Mouse (Mus musculus): Measurements from ENCODE around the gene Zbtb25. TPM values are rescaled to one million over a fixed set of nuclear protein-coding genes. Genes with fewer than 3 reads are reported as not detected.

The Zbtb25 gene
- total and polyA plus RNA-seq, 2 experiments from 2014 or later: 12.1 to 20.5 TPM

GRCm38 (mm10) chr12:76367096-76367995 lies 2.1 kb downstream of the Zbtb25 start:
- 21% methylated on average over 14 of the region's 14 CpGs for WGBS
- peak; percentile 47 for DNase-seq (ENCODE audit: low spot score)
- peak overlapping the region; percentile 77 for H3K4me2 ChIP-seq (ENCODE audit: low read depth, low read length)
- H3K9ac ChIP-seq (replicated peaks; ENCODE audit: low read length): peak overlapping the region; percentile 89; the same call in 1 of the 2 replicates
- peak overlapping the region; percentile 99; the same call in 1 of the 2 replicates for H3K27ac ChIP-seq
- H3K4me3 ChIP-seq (ENCODE audit: low read length): peak overlapping the region; percentile 86
- no peak for TF ChIP-seq CTCF (IDR thresholded peaks at IDR 0.05; ENCODE audit: low read depth)
- peaks cover 11% of the 10 kb centered on the region for H3K4me1 ChIP-seq (ENCODE audit: insufficient read depth, low read length)
- no peaks in the 10 kb centered on the region for H3K9me3 ChIP-seq (ENCODE audit: low read length)
- no peak for ATAC-seq
- H3K36me3 ChIP-seq (ENCODE audit: insufficient read depth, low read length): no peaks in the 10 kb centered on the region
- no peaks in the 10 kb centered on the region for H3K27me3 ChIP-seq (ENCODE audit: insufficient read depth, low read length)

GRCm38 (mm10) chr12:76366276-76366675 lies 3.1 kb downstream of the Zbtb25 start:
- Histone ChIP-seq H3K4me3 (ENCODE audit: low read length) (no peak overlapping the region), H3K4me2 (ENCODE audit: low read depth, low read length) (no peak overlapping the region), H3K9ac (replicated peaks; ENCODE audit: low read length) (no peak overlapping the region), H3K27me3 (ENCODE audit: insufficient read depth, low read length) (no peaks in the 10 kb centered on the region), H3K9me3 (ENCODE audit: low read length) (no peaks in the 10 kb centered on the region), H3K27ac (no peak overlapping the region), H3K36me3 (ENCODE audit: insufficient read depth, low read length) (no peaks in the 10 kb centered on the region), H3K4me1 (ENCODE audit: insufficient read depth, low read length) (peaks cover 11% of the 10 kb centered on the region)
- no peak for DNase-seq (ENCODE audit: low spot score)
- WGBS: 82% methylated on average over 3 of the region's 3 CpGs
- no peak for ATAC-seq
- TF ChIP-seq CTCF (IDR thresholded peaks at IDR 0.05; ENCODE audit: low read depth): no peak

- no peak for DNase-seq (ENCODE audit: low spot score)
Observed at GRCm38 (mm10) chr12:76362303-76362676, 7.1 kb downstream of the Zbtb25 start.

GRCm38 (mm10) chr12:76361405-76362302 lies 7.7 kb downstream of the Zbtb25 start:
- no peak for TF ChIP-seq CTCF (IDR thresholded peaks at IDR 0.05; ENCODE audit: low read depth)
- H3K4me1 ChIP-seq (ENCODE audit: insufficient read depth, low read length): no peaks in the 10 kb centered on the region
- no peak overlapping the region for H3K9ac ChIP-seq (replicated peaks; ENCODE audit: low read length)
- no peak for DNase-seq (ENCODE audit: low spot score)
- H3K27me3 ChIP-seq (ENCODE audit: insufficient read depth, low read length): no peaks in the 10 kb centered on the region
- no peak overlapping the region for H3K27ac ChIP-seq
- H3K36me3 ChIP-seq (ENCODE audit: insufficient read depth, low read length): no peaks in the 10 kb centered on the region
- H3K4me2 ChIP-seq (ENCODE audit: low read depth, low read length): no peak overlapping the region
- no peak overlapping the region for H3K4me3 ChIP-seq (ENCODE audit: low read length)
- WGBS: 71% methylated on average over 9 of the region's 9 CpGs
- no peak for ATAC-seq
- no peaks in the 10 kb centered on the region for H3K9me3 ChIP-seq (ENCODE audit: low read length)

More at GRCm38 (mm10) chr12:76362303-76362676, 7.1 kb downstream of the Zbtb25 start:
- Histone ChIP-seq H3K9me3 (ENCODE audit: low read length) (no peaks in the 10 kb centered on the region), H3K36me3 (ENCODE audit: insufficient read depth, low read length) (no peaks in the 10 kb centered on the region), H3K4me2 (ENCODE audit: low read depth, low read length) (no peak overlapping the region), H3K4me1 (ENCODE audit: insufficient read depth, low read length) (no peaks in the 10 kb centered on the region), H3K4me3 (ENCODE audit: low read length) (no peak overlapping the region), H3K9ac (replicated peaks; ENCODE audit: low read length) (no peak overlapping the region), H3K27me3 (ENCODE audit: insufficient read depth, low read length) (no peaks in the 10 kb centered on the region), H3K27ac (no peak overlapping the region)
- WGBS: 85% methylated on average over 9 of the region's 9 CpGs
- ATAC-seq: no peak
- TF ChIP-seq CTCF (IDR thresholded peaks at IDR 0.05; ENCODE audit: low read depth): no peak

GRCm38 (mm10) chr12:76360868-76361267 lies 8.5 kb downstream of the Zbtb25 start:
- Histone ChIP-seq H3K9ac (replicated peaks; ENCODE audit: low read length) (no peak overlapping the region), H3K4me1 (ENCODE audit: insufficient read depth, low read length) (no peaks in the 10 kb centered on the region), H3K4me3 (ENCODE audit: low read length) (no peak overlapping the region), H3K27ac (no peak overlapping the region), H3K9me3 (ENCODE audit: low read length) (no peaks in the 10 kb centered on the region), H3K4me2 (ENCODE audit: low read depth, low read length) (no peak overlapping the region), H3K36me3 (ENCODE audit: insufficient read depth, low read length) (no peaks in the 10 kb centered on the region), H3K27me3 (ENCODE audit: insufficient read depth, low read length) (no peaks in the 10 kb centered on the region)
- no peak for DNase-seq (ENCODE audit: low spot score)
- ATAC-seq: no peak
- TF ChIP-seq CTCF (IDR thresholded peaks at IDR 0.05; ENCODE audit: low read depth): no peak
- 38% methylated on average over 1 of the region's 1 CpGs for WGBS

GRCm38 (mm10) chr12:76349680-76350220 lies 19.7 kb downstream of the Zbtb25 start:
- ATAC-seq: no peak
- 85% methylated on average over 8 of the region's 8 CpGs for WGBS
- no peak overlapping the region for H3K9ac ChIP-seq (replicated peaks; ENCODE audit: low read length)

More at GRCm38 (mm10) chr12:76349680-76350220, 19.7 kb downstream of the Zbtb25 start:
- Histone ChIP-seq H3K27me3 (ENCODE audit: insufficient read depth, low read length) (no peaks in the 10 kb centered on the region), H3K4me1 (ENCODE audit: insufficient read depth, low read length) (no peaks in the 10 kb centered on the region), H3K27ac (no peak overlapping the region), H3K4me3 (ENCODE audit: low read length) (no peak overlapping the region), H3K36me3 (ENCODE audit: insufficient read depth, low read length) (peaks cover 18% of the 10 kb centered on the region; the same call in 1 of the 2 replicates), H3K9me3 (ENCODE audit: low read length) (no peaks in the 10 kb centered on the region), H3K4me2 (ENCODE audit: low read depth, low read length) (no peak overlapping the region)
- no peak for TF ChIP-seq CTCF (IDR thresholded peaks at IDR 0.05; ENCODE audit: low read depth)
- DNase-seq (ENCODE audit: low spot score): no peak

All from hindbrain, postnatal 0 days (tissue).